8 mouse cellular contexts compared by ENCODE assay signal in the genomic region with DNA sequence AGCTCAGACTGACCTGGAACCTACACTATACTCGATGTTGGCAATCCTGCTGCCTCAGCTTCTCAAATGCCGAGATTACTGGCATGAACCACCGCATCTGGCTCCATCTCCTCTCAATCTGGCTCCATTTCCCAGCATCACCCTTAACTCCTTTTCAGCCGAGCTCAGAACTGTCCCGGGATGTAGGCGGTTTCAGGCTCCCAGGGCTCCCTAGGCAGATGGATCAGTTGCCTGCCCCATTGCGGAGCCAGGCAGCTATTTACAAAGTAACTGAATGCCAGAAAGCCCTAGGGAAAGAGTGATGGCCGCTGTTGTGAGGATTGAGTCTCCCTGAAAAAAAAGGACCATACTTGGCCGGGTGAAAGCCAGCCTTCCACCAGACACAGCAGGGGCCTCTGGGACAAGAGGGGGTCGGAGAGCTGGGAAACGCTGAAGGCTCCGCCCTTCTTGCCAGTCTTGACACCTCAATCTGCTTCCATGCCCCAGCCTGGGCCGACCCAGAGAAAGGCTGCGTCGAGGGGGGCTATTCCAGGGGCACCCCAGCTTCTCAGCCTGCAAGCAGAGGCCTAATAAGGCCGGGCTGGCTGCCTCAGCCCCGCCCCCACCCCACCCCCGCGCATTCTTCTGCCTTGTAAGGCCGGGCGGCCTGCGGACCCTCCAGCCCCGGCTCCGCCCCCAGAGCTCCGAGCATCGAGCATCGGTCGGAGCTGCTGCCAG. TPM values are rescaled to one million over a fixed set of nuclear protein-coding genes. Genes with fewer than 3 reads are reported as not detected.
DNase-seq lines count a peak whose midpoint lies in the region; ATAC-seq and TF ChIP-seq lines count a peak whose summit lies in the region.

A gene (plus strand): TSS at position 683 of the 717 bp plus-strand sequence.

- peak within 1 kb of the TSS; percentile 84 for H3K4me2 ChIP-seq in heart, embryonic 15.5 days
- peak within 1 kb of the TSS; percentile 61 for H3K4me2 ChIP-seq in stomach, embryonic 15.5 days

- H3K4me3 ChIP-seq in embryonic fibroblast, embryonic 13.5 days (ENCODE audit: insufficient read depth, low read length) = peak within 1 kb of the TSS; percentile 48
- H3K4me3 ChIP-seq in heart, embryonic 15.5 days = peak within 1 kb of the TSS; percentile 63
- peak within 1 kb of the TSS; percentile 50 for H3K4me3 ChIP-seq in stomach, embryonic 15.5 days (replicated peaks)

- DNase-seq in thymus, postnatal 0 days (ENCODE audit: low spot score) = no peak
- DNase-seq in thymus, postnatal 14 days = no peak
- DNase-seq in kidney, postnatal 4 days = peak; percentile 80 to 88
- peak; percentile 82 for DNase-seq in lung, postnatal 10 days

- peak; percentile 89 for ATAC-seq in heart, embryonic 15.5 days (replicated peaks; ENCODE audit: insufficient number of reproducible peaks, insufficient read depth, low FRiP score, low read depth)
- peak; percentile 88 for ATAC-seq in stomach, embryonic 15.5 days (ENCODE audit: insufficient read depth, low FRiP score, low read depth)
- ATAC-seq in megakaryocyte-erythroid progenitor cell, adult 5-6 weeks (replicated peaks; ENCODE audit: low FRiP score, low TSS enrichment, poor library complexity, severe bottlenecking) = no peak

- H3K36me3 ChIP-seq in heart, embryonic 15.5 days = no peaks in the 10 kb centered on the region
- no peaks in the 10 kb centered on the region for H3K36me3 ChIP-seq in stomach, embryonic 15.5 days

- WGBS in heart, embryonic 15.5 days = 6% methylated on average over 28 of the region's 28 CpGs
- 5% methylated on average over 28 of the region's 28 CpGs for WGBS in stomach, embryonic 15.5 days

- TF ChIP-seq CTCF in embryonic fibroblast, embryonic 13.5 days (IDR thresholded peaks at IDR 0.05; ENCODE audit: borderline replicate concordance, insufficient read depth, low read length) = no peak

- peak within 1 kb of the TSS; percentile 75 for H3K27ac ChIP-seq in embryonic fibroblast, embryonic 13.5 days (ENCODE audit: insufficient read depth, low read length)
- H3K27ac ChIP-seq in heart, embryonic 15.5 days = peak within 1 kb of the TSS; percentile 92
- H3K27ac ChIP-seq in stomach, embryonic 15.5 days = peak within 1 kb of the TSS; percentile 95

- peak; percentile 73 for TF ChIP-seq POLR2A in embryonic fibroblast, embryonic 13.5 days (IDR thresholded peaks at IDR 0.05; ENCODE audit: low read depth, low read length)

- H3K9me3 ChIP-seq in heart, embryonic 15.5 days (replicated peaks) = no peaks in the 10 kb centered on the region
- H3K9me3 ChIP-seq in stomach, embryonic 15.5 days = no peaks in the 10 kb centered on the region

- H3K9ac ChIP-seq in heart, embryonic 15.5 days = peak within 1 kb of the TSS; percentile 83
- H3K9ac ChIP-seq in stomach, embryonic 15.5 days = peak within 1 kb of the TSS; percentile 52

- no peaks in the 10 kb centered on the region for H3K4me1 ChIP-seq in embryonic fibroblast, embryonic 13.5 days (ENCODE audit: control insufficient read depth, insufficient read depth, low read length)
- peaks cover 49% of the 10 kb centered on the region for H3K4me1 ChIP-seq in heart, embryonic 15.5 days (replicated peaks)
- peaks cover 18% of the 10 kb centered on the region; the same call in 1 of the 2 replicates for H3K4me1 ChIP-seq in stomach, embryonic 15.5 days

- H3K27me3 ChIP-seq in heart, embryonic 15.5 days = no peaks in the 10 kb centered on the region
- H3K27me3 ChIP-seq in stomach, embryonic 15.5 days (replicated peaks) = no peaks in the 10 kb centered on the region

RNA-seq across cellular contexts. Expression of the gene that starts here (rescaled TPM):
- 20.6 and 27.1 TPM in 2 replicates for polyA plus RNA-seq in thymus, postnatal 0 days (2015; fragmentation: Nextera tagmentation; extraction: Ambion mirVana)
- polyA plus RNA-seq in embryonic fibroblast, embryonic 13.5 days (2011; ENCODE audit: insufficient read length, low read depth, missing spikeins) = 830 and 1,112 TPM in 2 replicates
- polyA plus RNA-seq in heart, embryonic 15.5 days (2015; fragmentation: Nextera tagmentation; extraction: Ambion mirVana) = 1,553 and 1,598 TPM in 2 replicates
- polyA plus RNA-seq in stomach, embryonic 15.5 days (2015; fragmentation: Nextera tagmentation; extraction: Ambion mirVana) = 1,258 and 1,308 TPM in 2 replicates
- total RNA-seq in megakaryocyte-erythroid progenitor cell, adult 5-6 weeks (2014; fragmentation: Nextera tagmentation) = not detected in 2 replicates
- total RNA-seq in megakaryocyte-erythroid progenitor cell, adult 5-6 weeks (2017) = not detected in 2 replicates

Comparison
In these comparisons a context has a peak if more than half of its experiments do, and no peak if none do; other contexts are left out.
1. RNA of the gene that starts here (polyA plus RNA-seq): 1,553 to 1,598 TPM in heart, embryonic 15.5 days, 1,258 to 1,308 TPM in stomach, embryonic 15.5 days and 830 to 1,112 TPM in embryonic fibroblast, embryonic 13.5 days; 20.6 to 27.1 TPM in thymus, postnatal 0 days; every median in the first group is over 10 times any median in the second.
2. DNase-seq: peak in kidney, postnatal 4 days (2 of 2) and lung, postnatal 10 days (single experiment); none in thymus, postnatal 0 days (single experiment) and thymus, postnatal 14 days (single experiment).
3. Peak in every context shown above with its lines, with median percentiles within 50 percentile points of each other: H3K27ac ChIP-seq and H3K4me3 ChIP-seq.